Mouse (Mus musculus) lung, postnatal 4 days (tissue): Measurements from ENCODE around the gene Spcs2.

Experiments
- DNase-seq, 2 experiments: peaks; one replicate each; pipeline ENCODE4 v3.0.0; 2021

The Spcs2 gene

DNA sequence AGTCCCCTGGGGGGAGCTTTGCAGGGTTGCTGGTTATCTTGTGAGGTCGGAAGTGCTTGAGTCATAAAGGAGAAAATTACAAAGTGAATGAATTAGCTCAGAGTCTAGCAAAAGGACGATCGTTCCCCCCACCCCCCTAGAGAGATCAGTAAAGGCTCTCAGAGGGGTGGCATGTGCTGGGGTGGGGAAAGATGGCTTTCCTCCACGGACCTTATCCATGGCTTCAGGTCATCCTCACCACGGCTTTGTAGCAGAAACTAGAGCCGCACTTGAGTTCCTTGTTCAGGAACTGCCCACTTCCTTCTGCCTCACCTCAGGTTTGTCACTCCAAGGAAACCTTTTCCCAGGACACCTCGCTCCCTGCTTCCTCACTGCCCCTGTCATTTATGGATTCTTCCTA lies at the start of gene Spcs2:
Spcs2 (minus strand) TSS at position 101 of the 400 bp plus-strand sequence.
- no peak for DNase-seq

DNA sequence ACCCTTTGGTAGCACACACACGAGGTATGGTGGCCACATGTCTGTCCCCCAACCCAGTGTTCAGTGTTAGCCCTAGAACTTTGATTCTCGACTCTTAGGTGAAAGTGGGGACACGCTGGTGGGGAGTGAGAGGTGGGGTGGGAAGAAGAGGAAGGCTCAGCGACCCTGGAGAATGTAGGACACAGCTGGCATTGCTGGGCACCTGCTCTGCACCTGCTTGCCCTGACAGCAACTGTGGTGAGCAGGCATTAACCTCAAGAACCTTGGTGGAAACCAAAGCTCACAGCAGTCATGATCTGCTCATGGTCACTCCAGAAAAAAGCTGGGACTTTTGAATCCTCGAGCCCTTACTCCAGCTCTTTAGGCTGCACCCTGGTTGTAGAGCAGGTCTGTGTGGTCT lies 47.8 kb upstream of the Spcs2 start:
- DNase-seq = no peak

DNA sequence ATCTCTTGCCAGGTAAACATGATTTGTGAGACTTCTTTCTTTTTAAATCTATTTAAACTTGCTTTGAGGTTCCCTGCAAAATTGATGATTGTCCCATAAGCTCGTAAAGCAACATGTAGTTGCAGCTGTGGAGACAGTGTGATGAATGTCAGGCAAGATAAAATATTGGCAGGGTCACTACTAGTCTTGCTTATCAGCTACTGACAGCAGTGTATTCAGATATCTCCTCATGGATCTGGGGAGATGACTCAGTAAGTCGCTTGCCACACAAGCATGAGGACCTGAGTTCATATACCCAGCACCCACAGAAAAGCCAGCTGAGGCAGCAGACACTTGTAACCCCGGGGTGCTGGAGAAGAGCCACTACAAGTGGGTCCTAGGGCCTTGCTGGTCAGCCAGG lies 44.2 kb upstream of the Spcs2 start:
- no peak for DNase-seq

DNA sequence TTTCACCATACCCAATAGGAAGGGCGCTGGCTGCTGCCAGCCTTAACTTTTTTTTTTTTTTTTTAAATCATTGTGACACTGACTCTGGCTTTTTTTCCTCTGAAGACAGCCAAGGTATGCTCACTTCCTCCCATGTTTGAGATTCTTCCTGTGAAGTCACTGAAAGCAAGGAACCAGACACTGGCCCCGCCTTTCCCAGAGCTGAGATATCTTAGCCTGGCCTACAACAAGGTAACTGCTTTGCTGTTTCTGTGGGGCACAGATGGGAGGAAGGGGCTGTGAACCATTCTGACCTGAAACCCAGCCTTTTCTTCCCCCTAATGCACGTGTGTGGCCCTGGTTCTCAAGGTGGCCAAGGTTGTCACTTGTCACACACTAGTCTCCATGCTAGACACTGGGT lies 43.1 kb upstream of the Spcs2 start:
- DNase-seq = no peak

DNA sequence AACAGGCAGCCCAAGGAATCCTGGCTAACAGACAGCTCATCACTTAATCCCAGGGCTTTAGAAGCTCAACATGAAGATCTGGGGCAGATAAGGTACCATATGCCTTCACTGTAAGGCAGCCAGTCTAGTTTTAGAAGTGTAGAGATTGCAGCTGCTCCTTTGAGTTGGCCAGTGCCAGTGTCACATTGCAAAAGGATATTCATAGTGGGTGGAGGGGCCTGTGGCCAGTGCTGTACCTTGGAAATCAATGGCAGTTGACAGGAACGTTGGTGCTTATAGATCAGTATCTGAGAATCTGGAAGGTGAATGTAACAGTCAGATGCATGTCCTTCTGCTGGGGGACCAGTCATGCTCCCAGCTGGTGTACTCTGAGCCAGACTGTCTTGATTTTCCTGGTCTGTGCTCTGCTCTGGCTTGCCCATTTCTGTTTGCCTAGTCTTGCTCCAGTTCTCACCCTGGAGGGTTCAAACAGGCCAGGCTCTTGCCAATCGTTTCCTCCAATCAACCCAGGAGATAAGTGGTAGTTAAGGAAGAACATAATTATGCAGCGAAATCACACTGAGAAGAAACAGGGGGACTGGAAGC lies 41.3 kb upstream of the Spcs2 start:
- DNase-seq = no peak

DNA sequence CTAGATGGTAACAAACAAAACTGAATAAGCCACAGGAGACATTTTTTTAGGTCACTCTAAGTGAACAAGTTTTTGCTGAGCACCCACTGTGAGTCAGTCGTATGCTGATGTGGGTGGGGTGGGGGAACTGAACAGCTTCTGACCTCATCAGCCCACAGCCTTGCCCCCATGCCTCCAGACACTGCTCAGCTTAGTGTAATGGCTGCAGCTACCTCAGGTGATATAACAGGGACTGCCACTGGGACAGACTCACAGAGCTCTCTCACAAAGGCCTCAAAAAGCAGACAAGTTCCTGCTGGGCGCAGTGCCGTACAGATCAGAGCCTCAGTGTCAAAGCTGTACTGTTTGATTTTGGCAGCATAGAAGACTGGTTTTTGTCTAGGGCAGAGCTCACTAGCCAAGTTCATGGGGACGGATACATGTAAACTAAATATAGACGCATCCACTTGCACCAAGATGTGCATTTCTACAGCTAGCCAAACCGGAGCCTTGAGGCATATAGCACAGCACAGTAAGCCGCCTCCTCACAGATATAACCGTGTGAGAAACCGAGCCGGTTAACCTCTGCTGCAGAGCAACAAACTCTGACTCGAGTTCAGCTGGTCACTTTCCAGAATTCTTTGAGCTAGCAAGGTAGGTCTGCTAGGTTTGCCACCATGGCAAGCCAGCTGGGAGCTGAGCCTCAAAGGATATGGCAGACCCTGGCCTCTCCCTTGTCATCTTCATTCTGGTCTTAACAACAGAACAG lies 39.8 kb upstream of the Spcs2 start:
- DNase-seq = no peak

DNA sequence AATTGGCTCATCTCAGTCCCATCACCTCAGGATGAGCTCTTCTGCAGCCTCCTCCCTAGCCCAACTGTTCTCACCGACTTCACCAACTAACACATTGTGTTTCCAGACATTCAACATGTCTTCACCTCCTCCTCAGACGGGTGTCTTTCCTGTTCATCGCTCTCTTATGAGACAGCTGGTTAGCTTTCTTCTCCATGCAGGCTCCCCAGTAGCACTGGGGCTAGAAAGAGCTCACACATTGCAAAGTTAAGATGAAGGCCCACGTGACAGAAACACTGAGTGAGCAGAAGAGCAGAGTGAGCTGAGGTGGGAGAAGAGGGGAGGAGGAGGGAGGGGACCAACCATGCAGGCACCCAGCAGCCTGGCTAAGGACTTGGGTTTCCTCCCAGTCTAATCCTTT lies 38.9 kb upstream of the Spcs2 start:
- no peak for DNase-seq

DNA sequence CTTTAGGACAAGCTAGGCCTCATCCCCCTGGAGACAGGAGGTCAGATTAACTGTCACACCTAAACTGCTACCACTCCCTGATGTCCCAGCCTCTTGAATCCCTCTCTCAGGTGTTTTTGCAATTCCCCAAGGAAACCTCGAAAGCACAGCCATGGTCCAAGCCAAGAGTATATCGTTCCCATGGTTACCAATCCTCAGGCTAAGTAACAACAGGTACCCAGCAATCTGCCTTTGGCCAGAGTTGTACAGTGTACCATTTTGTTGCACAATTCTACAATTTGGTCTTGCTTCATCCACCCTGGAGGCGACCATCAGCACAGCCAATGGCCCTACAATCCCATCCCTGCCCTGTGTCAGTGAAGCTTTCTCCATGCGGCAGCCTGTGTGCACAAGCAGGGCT lies 33.6 kb upstream of the Spcs2 start:
- DNase-seq = no peak

DNA sequence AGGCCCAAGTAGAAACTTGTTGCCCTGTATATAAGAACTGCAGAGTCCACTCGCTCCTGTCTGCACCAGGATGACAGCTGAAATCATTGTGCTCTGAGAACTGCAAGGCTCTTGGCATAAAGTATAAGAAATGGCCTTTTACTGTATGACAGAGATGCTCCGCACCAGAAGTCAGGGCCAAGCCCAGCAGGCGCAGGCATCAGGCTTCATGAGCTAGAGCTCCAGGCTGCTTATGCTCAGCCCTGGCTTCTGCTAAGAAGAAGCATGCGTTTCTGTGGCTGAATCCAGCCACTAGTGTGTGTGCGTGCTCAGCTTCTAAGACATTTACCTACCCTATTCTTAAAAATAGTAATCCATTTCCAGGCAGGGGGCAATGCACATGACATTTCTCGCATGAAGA lies 31.2 kb upstream of the Spcs2 start:
- no peak for DNase-seq

DNA sequence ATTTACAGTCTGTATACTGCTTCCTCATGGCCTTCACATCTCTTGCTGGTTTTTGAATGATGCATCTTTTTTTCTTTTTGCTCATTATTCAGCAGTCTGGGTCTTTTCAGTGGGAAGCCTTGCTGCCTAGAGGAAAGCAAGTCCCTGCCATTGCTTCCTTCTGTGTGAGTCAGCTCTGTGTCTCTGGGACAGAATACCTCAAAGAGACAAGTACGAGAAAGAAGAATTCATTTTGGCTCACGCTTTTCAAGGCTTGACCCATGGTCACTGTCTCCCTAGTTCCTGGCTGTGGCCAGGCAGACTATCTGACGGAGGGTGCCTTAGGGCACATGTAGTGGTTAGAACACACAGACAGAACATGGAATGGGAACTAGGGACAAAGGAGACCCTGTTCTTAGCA lies 30.7 kb upstream of the Spcs2 start:
- no peak for DNase-seq

DNA sequence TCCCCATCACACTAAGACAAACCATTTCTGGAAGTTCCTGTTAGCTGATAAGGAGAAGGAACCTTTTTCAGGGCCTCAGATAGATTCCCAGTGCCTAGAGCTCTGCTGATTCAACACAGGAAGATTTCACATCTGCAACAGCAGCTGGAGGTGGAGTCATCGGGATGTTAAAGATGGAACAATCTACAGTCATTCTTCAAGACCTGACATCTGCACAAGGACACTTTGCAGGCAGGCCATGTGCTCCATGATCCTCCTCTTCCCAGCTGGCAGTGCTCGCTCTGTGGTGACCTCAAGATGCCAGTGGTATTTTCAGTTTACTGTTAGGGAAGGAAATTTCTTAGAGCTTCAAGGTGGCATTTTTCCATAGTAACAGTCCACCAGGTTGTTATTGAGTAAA lies 29.1 kb upstream of the Spcs2 start:
- DNase-seq = no peak

DNA sequence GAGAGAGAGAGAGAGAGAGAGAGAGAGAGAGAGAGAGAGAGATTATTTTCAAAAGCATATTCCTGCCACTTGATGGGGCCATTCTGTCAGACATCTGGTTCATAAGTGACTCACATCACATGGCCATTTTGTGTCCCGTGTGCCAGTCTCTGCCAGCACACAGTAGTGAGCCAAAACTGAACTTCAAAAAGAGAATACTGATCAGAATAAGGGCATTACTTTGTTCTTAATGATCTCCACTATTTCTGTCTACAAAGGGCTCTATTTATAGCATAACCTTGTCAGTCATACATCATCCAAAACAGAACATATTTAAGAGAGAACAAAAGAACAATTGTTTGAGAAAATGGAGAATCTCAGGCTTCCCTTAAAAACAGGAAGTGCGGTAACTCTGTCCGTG lies 28.2 kb upstream of the Spcs2 start:
- DNase-seq = no peak

DNA sequence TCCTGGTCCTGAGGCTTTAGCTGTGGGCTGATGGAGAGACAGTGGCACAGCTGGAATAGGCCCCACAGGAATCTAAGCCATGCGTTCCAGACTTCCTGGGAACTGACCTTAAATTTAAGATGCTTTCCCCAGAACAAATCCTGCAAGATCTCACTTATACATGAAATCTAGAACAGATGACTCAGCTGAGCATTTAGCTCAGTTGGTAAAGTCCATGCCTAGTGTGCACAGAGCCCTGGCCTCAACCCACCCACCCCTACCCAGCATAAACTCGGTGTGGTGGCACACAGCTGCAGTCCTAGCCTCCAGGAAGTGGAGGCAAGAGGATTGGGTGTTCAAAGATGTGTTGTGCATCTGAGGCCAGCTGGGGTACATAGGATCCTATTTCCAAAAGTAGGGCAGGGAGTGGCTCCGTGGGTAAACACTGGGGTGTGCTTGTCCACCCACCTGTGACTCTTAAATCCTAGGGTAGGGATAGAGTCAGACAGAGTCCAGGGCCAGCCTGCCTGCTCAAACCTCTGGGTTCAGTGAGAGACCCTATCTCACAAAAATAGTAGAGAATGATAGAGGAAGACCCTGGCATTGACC lies 27.0 kb upstream of the Spcs2 start:
- no peak for DNase-seq

DNA sequence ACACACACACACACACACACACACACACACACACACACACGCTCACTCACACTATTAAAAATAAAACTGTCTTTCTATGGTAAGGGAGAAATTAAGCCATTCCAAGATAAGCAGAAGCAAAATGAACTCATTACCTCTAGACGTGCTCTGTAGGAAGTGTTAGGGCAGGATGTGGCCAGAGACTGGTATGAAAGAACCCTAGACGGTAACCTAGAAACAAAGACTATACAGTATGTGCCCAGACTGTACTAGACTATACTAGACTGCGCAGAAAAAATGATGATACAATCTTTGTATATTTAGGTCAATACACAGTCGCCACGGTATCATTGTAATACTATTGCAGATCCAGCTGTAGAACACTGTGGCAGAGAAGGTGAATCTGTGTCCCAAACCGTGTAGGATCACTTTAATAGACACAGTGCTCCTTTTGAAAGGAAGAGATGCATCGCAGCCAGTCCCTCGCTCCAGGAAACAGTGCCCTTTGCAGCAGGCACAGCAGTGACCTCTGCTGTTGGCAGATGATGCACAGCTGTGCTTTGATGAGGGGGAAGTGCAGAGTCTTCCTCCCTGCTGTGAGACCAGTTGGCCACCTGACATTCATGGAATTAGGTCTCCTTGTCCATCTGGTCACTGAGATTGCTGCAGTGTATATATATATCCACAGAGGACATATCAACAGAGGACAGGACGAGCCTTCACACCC lies 26.1 kb upstream of the Spcs2 start:
- peak; percentile 43 to 54 for DNase-seq

DNA sequence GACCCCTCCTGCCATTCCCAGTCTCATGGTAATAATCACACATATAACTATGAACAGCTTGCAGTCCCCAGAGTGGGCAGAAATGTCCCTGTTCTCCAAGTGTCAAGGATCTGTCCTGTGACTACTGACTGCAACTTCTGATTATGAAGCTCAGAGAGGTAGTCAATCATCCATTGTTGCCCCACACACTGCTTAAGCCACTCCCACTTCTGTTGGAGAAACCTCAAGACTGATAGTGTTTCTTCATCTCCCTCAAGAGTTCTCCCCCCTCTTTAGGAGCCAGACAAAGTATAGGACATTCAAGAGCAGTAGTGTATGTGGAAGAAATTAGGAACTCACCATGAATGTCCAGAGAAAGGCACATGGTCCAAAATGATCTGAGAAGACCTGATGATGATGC lies 24.5 kb upstream of the Spcs2 start:
- no peak for DNase-seq

DNA sequence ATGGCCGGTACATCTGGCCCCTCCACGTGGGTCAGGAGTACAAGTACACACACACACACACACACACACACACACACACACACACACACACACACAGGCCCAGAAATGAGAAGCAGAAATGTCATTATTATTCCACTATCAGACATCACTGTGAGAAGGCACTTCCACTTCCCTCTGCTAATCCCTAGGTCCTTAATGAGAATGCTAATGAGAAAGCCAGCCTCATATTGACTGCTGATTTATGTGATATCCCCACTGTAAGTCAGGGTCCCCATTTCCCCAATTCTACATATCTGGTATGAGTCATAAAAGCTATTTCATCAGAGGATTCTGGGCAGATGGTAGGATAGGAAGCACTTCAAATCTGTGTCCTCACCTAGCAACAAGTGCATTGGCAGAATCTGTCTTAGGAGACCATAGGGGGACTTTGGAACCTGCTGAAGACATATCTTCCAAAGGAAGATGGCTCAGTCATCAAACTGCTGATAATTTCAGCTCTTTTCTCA lies 24.0 kb upstream of the Spcs2 start:
- DNase-seq = no peak

DNA sequence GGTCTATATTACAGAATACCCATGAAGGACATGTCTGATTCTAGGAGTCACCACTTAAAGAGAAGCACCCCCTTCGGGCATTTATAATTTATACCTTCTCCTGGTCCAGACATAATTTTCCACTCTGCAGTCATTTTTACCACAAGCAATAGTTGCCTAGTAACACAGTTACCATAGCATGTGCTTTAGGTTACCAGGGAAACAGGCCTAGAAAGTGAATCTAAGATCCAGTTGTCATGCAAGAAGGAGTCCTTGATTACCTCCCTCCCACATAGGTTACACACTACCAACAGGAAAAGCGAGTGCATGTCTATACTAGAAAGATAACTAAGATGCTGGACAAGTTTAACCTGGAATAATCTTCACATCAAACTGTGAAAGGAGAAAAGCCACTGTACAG lies 15.0 kb upstream of the Spcs2 start:
- no peak for DNase-seq

DNA sequence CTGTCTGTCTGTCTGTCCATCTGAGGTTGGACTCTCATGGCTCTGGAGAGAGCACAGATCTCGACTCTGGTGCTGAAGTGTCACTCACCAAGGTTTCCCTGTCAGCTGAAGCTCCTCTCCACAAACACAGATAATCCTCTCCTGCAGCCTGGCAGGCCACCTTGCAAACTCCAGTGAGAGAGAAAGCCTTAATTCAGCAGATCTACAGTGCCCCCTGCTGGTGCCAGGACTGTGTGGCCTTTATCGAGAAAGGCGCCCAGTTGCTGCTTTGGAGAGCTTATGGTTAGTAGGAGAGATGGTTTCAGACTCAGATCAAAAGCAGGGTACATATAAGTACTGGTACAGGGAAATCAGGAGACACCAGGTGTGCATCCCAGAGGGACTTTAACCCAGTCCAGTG lies 13.1 kb upstream of the Spcs2 start:
- DNase-seq = peak; percentile 61 to 83

DNA sequence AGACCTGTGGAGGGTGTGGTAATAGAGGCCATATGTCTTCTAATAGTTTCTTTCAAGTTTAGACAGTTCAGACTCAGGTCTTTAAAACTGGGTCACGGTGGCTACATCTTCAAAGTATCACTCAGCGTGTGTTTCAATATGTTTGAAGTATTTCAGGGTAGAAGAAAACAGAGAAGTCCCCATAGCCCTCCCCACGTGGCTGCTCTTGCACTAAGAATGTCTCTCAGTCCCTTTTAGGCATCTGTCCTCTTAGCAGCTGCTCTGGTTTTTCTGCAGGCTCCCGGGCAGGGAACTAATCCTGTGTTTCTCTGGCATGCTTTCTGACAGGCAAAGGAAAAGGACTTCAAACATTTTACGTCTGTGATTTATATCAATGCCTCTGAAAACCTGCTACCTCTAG lies 12.6 kb upstream of the Spcs2 start:
- DNase-seq = no peak

DNA sequence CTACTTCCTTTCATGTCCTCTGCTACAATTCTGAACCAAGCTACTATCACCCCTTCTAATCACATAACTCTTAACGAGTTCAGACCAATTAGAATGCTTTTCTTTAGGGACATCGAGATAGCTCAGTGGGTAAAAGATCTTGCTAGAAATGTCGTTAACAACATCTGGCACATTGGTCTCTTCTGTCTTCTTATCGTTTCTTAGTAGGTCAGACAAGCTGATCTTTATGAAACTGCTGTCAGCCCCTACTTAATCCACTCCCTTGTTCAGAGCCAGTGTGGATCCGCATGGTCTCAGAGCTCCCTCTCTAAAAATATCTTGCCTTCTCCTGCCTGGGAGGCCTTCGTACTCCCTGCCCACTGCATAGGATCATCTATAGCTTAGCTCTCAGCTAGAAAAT lies 10.7 kb upstream of the Spcs2 start:
- DNase-seq = no peak

DNA sequence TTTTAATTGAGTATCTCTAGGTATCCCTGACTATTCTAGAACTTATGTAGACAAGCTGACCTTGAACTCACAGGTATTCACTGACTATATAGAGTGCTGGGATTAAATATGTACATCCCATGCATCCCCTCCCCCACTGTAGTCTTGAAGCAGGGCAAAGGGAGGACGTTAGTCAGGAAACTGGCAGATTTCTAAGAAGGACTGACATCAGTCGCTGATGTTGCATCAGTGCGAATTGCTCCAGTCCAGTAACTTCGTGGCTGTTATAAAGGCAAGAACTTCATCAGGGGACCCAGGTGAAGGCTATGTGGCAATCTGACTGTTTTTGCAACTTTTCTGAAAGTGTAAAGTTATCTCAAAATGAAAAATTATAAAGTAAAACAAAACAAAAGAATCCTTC lies 6.0 kb upstream of the Spcs2 start:
- DNase-seq = no peak

DNA sequence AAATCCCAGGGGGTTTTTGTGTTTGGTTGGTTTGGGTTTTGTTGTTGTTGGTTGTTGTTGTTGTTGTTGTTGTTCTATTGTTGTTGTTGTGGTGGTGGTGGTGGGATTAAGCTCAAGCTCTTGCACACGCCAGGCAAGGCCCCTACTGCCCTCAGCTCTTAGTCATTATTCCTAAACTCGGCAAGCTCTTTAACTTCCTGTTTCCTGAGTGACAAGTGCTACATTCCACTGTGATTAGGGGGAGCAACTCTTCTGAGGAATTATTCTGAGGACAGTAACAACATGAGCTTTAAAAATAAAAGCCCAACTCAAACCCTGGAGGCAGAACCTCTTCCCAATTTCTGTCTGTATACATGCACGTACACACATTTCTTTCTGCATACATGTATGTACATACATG lies 2.0 kb upstream of the Spcs2 start:
- DNase-seq = no peak

DNA sequence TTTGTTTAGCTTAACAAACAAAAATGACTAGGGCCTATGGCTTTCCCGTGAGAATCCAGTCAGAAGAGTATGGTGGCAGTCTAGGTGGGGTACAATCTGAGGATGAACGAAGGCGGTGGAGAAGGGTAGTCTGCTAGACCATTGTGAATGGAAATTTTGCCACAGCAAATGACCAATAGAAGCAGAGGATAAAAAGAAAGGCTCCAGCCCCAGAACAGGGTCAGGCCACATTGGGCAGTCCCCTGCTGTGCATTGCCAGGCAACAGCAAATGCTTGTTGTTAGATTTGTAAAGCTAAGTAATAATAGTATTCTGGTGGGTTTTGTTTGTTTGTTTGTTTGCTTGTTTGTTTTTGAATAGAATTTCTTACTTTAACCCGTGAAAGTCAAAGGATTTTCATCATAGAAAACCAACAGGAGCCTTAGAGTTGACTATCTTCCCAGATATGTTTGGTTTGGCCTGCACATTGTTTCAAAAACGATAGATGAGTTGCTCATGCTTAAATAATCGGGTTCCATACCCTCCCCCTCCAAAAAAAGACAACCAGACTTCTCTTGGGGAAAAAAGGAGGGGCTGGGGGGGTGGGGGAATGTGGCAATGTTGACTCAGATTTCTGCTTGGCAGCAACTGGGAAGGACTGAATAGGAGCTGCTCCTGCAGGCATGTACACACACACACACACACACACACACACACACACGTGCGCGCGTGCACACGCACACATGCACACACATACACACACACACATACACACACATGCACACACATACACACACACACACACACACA lies 1.2 kb upstream of the Spcs2 start:
- no peak for DNase-seq
